Mouse (Mus musculus) cerebellum, adult 2 months (tissue): ENCODE measurements around the gene AU040320. TPM values are rescaled to one million over a fixed set of nuclear protein-coding genes. Genes with fewer than 3 reads are reported as not detected.

ENCODE experiments used
- DNase-seq, 2 experiments: peaks; one replicate each; pipeline ENCODE4 v3.0.0; 2021
- H3K27ac ChIP-seq: fragments of 200-500 bp; 2 replicates; pipeline ENCODE4 v1.5.1; 2012; ENCODE audit warnings: low read length, control low read depth, inconsistent platforms; ENCODE audit not compliant: insufficient read depth
- H3K27me3 ChIP-seq: fragments of 200-500 bp; 2 replicates; pipeline ENCODE4 v1.6.1; 2012; ENCODE audit warnings: inconsistent platforms, mild to moderate bottlenecking, low read length, moderate library complexity; ENCODE audit not compliant: control insufficient read depth, insufficient read depth
- H3K4me1 ChIP-seq: fragments of 200-500 bp; 2 replicates; pipeline ENCODE4 v1.6.1; 2011; ENCODE audit warnings: low read length; ENCODE audit not compliant: control insufficient read depth, insufficient read depth
- H3K4me3 ChIP-seq: fragments of 200-500 bp; replicated peaks from 2 replicates; pipeline ENCODE3; 2011; ENCODE audit warnings: mild to moderate bottlenecking, low read depth, low read length, control low read depth; ENCODE audit not compliant: insufficient read depth
- CTCF ChIP-seq: fragments of 200-500 bp; IDR thresholded peaks from 2 replicates; pipeline ENCODE4 v1.5.1; 2011; ENCODE audit warnings: low read depth, mild to moderate bottlenecking, control low read depth, low read length, moderate library complexity, borderline replicate concordance; ENCODE audit not compliant: insufficient read depth
- POLR2A ChIP-seq: fragments of 200-500 bp; IDR thresholded peaks from 2 replicates; pipeline ENCODE4 v1.6.1; 2011; ENCODE audit warnings: low read length, control low read depth, borderline replicate concordance; ENCODE audit not compliant: insufficient read depth
- WGBS: fragments of 180-500 bp; shearing (Covaris S2); methylation state at CpG from one replicate; pipeline ENCODE4 v1.1.7; 2018; 5-methylcytosine and 5-hydroxymethylcytosine counted together
- polyA plus RNA-seq: library from polyadenylated mRNA; depleted of rRNA; stranded (reverse); fragments of >200 nt; gene quantifications from 2 replicates; pipeline ENCODE4 v1.2.3, GENCODE M21; 2012

Gene AU040320
- polyA plus RNA-seq, 1 experiment = 51.0 TPM

DNA sequence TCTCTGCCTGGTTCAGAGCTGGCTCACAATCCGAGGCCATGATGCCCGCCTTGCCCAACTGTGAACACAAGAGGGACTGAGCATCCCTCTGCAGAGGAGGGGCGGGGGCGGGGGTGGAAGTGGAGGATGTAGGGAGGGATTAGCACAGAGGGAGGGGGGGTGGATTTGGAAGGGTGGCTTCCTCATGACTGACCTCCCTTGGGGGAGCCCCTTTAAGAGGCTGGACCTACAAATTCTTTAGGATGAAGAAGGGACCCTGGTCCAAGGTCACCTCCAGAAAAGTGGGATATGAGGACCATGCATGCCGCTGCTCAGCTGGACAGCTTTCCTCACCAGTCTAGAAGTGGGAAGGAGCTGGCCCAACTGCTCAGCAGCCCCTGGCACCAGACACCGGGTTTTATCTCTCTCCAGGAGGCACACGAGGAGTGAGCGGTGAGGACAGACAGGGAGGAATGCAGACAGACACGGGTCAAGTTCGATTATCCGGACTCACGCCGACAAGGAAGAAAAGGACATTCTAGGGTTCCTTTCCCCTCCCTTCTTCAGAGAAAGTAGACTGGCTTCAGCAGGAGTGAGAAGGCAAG, 1.2 kb upstream of the AU040320 start:
- Histone ChIP-seq H3K4me3 (peak overlapping the region; percentile 96), H3K27ac (peak overlapping the region; percentile 97), H3K4me1 (peaks cover 20% of the 10 kb centered on the region), H3K27me3 (no peaks in the 10 kb centered on the region)
- peak; percentile 72 to 73 for DNase-seq
- TF ChIP-seq POLR2A (no peak), CTCF (0 out of 2 replicates have a peak, but pooled peaks have one; percentile 20)
- WGBS = 2% methylated on average over 13 of the region's 13 CpGs

DNA sequence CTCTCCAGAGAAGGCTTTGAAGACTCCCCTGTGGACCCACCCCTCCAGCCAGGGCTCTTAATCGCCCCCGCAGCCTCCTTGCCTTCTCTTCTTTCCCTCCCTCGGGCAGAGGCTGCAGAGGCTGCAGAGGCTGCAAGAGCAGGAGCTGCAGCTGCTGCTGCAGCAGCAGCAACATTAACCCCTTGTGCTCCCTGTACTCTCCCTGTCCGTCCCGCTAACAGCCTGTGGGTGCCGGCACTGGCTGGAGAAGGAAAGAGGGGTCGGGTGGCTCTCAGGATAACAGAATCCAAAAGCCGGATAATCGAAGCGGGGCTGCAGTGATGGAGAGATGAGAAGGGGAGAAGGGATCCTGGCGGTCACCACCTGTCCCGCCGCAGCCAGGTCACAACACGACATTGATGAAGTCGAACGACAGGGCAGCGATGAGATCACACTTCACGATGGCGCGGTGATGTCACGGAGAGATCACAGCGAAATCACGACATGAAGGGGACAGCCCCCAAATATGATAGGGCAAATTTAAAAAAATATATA, 669 bp upstream of the AU040320 start:
- Histone ChIP-seq H3K4me3 (peak overlapping the region; percentile 96), H3K4me1 (peaks cover 22% of the 10 kb centered on the region), H3K27ac (peak overlapping the region; percentile 97), H3K27me3 (no peaks in the 10 kb centered on the region)
- DNase-seq = peak; percentile 72
- no peak for TF ChIP-seq POLR2A
- no peak for TF ChIP-seq CTCF
- WGBS = under 1% methylated on average over 23 of the region's 23 CpGs

DNA sequence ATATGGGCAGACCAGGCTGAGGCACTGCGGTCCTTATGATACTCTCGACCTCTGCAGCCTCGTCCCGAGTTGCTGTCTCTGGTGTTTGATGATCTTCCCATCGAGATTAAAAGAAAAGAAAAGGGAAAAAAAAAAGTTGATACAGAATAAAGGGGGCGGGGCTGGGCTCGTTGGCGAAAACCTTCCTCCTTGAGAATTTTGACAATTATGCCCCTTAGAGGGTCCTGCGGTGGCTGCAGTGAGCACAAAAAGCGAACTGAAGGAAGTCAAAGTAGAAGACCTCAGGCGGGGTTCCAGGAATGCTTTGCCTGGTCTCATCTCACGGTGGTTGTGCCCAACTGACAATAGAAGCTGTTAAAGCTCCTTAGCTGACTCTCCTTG, 877 bp downstream of the AU040320 start:
- no peaks in the 10 kb centered on the region for H3K27me3 ChIP-seq
- peaks cover 18% of the 10 kb centered on the region for H3K4me1 ChIP-seq
- no peak for TF ChIP-seq POLR2A
- no peak for TF ChIP-seq CTCF
- under 1% methylated on average over 12 of the region's 12 CpGs for WGBS
- no peak for DNase-seq
- H3K27ac ChIP-seq = peak overlapping the region; percentile 96
- peak overlapping the region; percentile 96 for H3K4me3 ChIP-seq

DNA sequence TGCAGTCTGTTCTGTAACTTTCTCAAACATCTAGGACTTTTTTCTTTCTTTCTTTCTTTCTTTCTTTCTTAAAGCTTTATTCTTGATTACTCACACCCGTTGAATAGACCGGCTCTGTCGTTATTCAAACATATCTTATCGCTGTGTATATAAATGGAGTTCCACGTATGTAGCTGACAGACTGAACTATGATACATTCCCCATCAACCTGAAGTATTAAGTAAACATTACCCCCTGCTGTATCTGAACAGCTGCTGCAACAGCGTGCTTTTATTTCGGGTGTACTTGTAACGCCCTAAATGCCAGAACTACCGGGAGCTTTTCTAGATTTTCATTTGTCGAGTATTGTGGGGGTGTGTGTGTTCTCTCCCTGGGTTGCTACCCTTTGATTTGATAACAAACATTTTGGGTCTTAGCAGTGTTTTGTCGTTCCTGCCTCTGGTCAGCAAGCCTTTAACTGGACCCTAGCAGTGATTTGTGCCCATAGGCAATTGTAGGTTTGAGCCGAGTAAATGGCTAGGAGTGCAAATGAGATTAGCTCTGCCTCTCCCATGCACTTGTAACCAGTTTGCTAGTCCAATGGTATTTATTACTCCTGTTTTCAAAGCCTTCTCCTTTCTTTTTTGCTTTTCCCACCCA, 1.5 kb downstream of the AU040320 start:
- Histone ChIP-seq H3K4me1 (peaks cover 13% of the 10 kb centered on the region), H3K27me3 (no peaks in the 10 kb centered on the region), H3K4me3 (no peak overlapping the region), H3K27ac (no peak overlapping the region)
- 28% methylated on average over 12 of the region's 12 CpGs for WGBS
- DNase-seq = peak in 1 of 2 experiments; percentile 13
- TF ChIP-seq POLR2A (no peak), CTCF (no peak)

- peak overlapping the region; percentile 4 for H3K4me3 ChIP-seq
- H3K27me3 ChIP-seq = no peaks in the 10 kb centered on the region
- peak; percentile 88 to 94 for DNase-seq
- 3% methylated on average over 4 of the region's 4 CpGs for WGBS
- TF ChIP-seq CTCF (no peak), POLR2A (no peak)
- H3K27ac ChIP-seq = no peak overlapping the region
- peaks cover 6% of the 10 kb centered on the region; the same call in 1 of the 2 replicates for H3K4me1 ChIP-seq
Observed at GRCm38 (mm10) chr4:126756766-126757165, 3.4 kb downstream of the AU040320 start.

- 13% methylated on average over 5 of the region's 5 CpGs for WGBS
- Histone ChIP-seq H3K27ac (no peak overlapping the region), H3K4me1 (peaks cover 6% of the 10 kb centered on the region; the same call in 1 of the 2 replicates), H3K27me3 (no peaks in the 10 kb centered on the region), H3K4me3 (no peak overlapping the region)
- peak; percentile 22 to 33 for DNase-seq
- TF ChIP-seq POLR2A = no peak
- TF ChIP-seq CTCF = no peak
Observed at GRCm38 (mm10) chr4:126758299-126758698, 5.0 kb downstream of the AU040320 start.

- Histone ChIP-seq H3K27ac (no peak overlapping the region), H3K27me3 (no peaks in the 10 kb centered on the region), H3K4me3 (no peak overlapping the region), H3K4me1 (peaks cover 6% of the 10 kb centered on the region; the same call in 1 of the 2 replicates)
- TF ChIP-seq POLR2A = no peak
- TF ChIP-seq CTCF = no peak
- WGBS = 92% methylated on average over 2 of the region's 2 CpGs
- no peak for DNase-seq
Observed at GRCm38 (mm10) chr4:126759435-126759834, 6.1 kb downstream of the AU040320 start.
